Mouse (Mus musculus): ENCODE data around the gene Krba1. TPM values are rescaled to one million over a fixed set of nuclear protein-coding genes. Genes with fewer than 3 reads are reported as not detected.

The Krba1 gene
- polyA plus RNA-seq, 1 experiment, result 48.0 TPM

DNA sequence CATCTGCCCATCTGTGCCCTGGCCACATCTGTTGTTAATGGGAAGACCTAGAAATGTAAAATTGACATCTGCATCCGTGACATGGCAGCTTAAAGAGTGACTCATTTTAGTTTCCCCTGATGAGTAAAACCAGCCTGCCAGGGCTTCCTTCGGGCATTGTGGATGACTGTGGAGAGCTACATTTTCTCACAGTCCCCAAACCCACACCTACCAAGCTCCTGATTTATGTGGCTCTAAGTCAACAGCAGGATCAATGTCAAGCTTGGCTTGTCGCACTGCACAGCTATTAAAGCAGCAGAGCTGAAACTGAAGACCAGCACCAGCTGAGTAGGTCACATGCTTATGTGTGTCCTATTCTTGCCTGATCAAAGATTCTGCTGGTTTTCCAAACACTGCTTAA is 15.2 kb downstream of the Krba1 start:
- no peak for DNase-seq (ENCODE audit: low read depth)

DNA sequence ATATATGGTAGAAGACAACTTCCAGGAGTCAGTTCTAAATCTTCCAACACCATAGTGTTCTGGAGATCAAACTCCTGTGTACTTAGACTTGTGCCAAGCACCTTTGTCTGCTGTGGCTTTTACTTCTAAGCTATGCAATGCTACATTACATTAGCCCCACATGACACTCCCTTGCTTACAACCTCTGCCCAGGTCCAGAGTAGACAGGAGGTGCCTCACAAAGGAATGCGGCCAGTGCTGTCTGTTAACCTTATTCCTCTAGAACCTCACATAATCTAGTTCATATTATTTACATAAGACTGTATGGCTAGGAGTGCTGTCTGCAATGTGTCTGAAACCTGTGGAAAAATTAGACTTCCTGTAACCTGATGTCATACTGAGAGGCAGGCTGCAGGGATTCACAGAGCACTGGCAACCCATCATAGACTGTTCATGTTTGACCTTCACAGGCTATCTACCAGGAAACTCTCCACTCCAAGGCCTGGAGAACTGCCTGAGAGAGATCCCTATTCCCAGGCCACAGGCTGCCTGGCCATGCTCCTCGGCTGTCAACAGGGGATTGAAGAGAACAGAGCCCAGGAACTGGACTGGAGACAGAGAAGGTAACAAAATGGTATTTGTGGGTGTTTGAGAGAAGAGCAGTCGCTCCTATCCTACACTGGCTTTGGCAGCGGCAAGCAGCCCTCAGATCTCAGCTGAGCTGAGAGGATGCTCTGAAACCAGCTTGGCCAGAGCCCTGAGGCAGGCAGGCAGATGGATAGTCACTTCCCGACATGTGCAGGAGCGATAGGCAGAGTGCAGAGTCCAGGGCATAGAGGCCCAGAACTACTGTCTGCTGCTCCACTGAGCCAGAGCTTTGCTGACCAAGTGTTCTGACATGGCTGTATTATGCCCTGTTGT is 16.1 kb downstream of the Krba1 start:
- DNase-seq (ENCODE audit: low read depth), result no peak
- TF ChIP-seq POLR2A (IDR thresholded peaks at IDR 0.05; ENCODE audit: borderline replicate concordance, extremely low read depth, insufficient read depth, insufficient read length, poor library complexity, severe bottlenecking) (no peak), CTCF (IDR thresholded peaks at IDR 0.05; ENCODE audit: borderline replicate concordance, extremely low read depth, insufficient read depth, insufficient read length) (no peak)

More for the DNA sequence above, 15.2 kb downstream of the Krba1 start:
- TF ChIP-seq CTCF (IDR thresholded peaks at IDR 0.05; ENCODE audit: borderline replicate concordance, extremely low read depth, insufficient read depth, insufficient read length) (no peak), POLR2A (IDR thresholded peaks at IDR 0.05; ENCODE audit: borderline replicate concordance, extremely low read depth, insufficient read depth, insufficient read length, poor library complexity, severe bottlenecking) (no peak)

DNA sequence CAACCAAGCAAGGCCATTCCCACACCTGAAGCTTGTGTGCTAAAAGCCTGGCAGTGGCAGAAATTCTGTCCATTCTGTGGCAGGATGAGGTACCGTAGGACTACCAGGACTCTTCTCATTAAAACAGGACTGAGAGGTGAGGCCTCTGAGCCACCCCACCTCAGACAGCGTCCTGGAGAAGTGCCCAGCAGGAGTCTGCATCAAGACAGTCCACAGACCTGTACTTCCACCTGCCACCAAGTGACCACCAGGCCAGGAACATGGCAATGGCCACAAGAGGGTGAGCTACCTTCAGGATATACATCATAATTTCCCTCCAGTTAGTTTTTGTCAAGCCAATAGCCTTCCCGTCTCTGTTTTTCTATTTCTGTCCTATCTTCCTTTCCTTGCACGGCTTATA is 16.8 kb downstream of the Krba1 start:
- no peak for TF ChIP-seq POLR2A (IDR thresholded peaks at IDR 0.05; ENCODE audit: borderline replicate concordance, extremely low read depth, insufficient read depth, insufficient read length, poor library complexity, severe bottlenecking)
- 0 out of 2 replicates have a peak, but pooled peaks have one; percentile 3 for TF ChIP-seq CTCF (IDR thresholded peaks at IDR 0.05; ENCODE audit: borderline replicate concordance, extremely low read depth, insufficient read depth, insufficient read length)
- no peak for DNase-seq (ENCODE audit: low read depth)

DNA sequence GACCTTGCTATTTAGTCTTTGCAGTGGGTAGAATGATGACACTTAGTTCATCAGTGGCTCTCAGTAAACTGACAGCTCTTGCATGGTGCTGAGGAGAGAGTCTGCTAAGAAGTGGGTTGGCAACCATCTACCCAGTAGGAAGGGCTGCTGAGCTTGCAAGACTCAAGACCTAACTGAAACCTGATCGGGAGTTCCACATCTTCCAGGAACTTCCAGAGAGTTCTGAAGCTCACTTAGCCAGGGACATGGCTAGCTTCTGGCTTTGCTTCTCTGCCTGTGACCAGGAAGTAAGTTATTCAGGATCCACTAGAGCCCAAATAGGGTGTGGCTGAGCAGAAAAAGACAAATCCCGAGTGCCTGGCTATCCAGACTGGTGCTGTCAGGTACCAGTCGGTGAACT is 17.3 kb downstream of the Krba1 start:
- no peak for DNase-seq (ENCODE audit: low read depth)
- TF ChIP-seq POLR2A (IDR thresholded peaks at IDR 0.05; ENCODE audit: borderline replicate concordance, extremely low read depth, insufficient read depth, insufficient read length, poor library complexity, severe bottlenecking), result no peak
- no peak for TF ChIP-seq CTCF (IDR thresholded peaks at IDR 0.05; ENCODE audit: borderline replicate concordance, extremely low read depth, insufficient read depth, insufficient read length)

DNA sequence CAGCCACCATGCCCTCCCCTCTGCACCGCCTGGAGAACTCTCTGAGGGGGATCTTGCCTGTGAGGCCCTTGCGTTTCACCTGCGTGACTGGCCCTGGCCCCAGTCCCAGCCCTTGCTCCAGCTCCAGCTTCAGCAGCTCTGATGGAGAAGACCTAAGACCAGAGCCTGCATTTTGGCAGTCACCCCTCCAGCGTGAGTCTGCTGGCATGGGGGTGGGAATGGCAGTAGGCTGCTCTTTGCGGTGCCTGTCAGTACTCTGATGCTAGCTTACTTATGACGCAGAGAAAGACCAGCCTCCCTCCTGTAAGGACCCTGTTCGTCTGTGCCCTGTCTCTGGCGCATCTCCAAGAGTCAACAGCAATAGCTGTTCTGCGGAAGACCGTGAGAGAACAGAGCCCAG is 17.7 kb downstream of the Krba1 start:
- TF ChIP-seq POLR2A (IDR thresholded peaks at IDR 0.05; ENCODE audit: borderline replicate concordance, extremely low read depth, insufficient read depth, insufficient read length, poor library complexity, severe bottlenecking), result no peak
- TF ChIP-seq CTCF (IDR thresholded peaks at IDR 0.05; ENCODE audit: borderline replicate concordance, extremely low read depth, insufficient read depth, insufficient read length), result no peak
- DNase-seq (ENCODE audit: low read depth), result no peak

DNA sequence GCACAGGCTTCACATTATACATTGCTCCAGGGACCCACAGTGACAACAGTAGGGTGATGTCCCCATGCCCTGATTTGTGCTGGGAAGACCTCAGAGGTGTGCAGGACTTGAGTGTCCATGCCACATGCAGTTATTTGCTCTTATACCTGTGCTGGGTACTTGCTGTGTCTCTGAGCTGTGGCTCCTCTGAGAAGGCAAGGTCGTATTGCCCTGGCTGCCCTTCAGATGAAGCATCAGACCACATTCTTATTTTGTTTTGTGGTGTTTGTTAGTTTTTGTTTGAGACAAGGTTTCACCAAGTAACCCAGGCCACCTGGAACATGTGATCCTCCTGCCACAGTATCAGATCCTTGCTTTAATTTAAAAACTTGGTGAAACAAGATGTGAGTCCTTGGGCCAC is 19.5 kb downstream of the Krba1 start:
- TF ChIP-seq CTCF (IDR thresholded peaks at IDR 0.05; ENCODE audit: borderline replicate concordance, extremely low read depth, insufficient read depth, insufficient read length) (no peak), POLR2A (IDR thresholded peaks at IDR 0.05; ENCODE audit: borderline replicate concordance, extremely low read depth, insufficient read depth, insufficient read length, poor library complexity, severe bottlenecking) (no peak)
- DNase-seq (ENCODE audit: low read depth), result no peak

DNA sequence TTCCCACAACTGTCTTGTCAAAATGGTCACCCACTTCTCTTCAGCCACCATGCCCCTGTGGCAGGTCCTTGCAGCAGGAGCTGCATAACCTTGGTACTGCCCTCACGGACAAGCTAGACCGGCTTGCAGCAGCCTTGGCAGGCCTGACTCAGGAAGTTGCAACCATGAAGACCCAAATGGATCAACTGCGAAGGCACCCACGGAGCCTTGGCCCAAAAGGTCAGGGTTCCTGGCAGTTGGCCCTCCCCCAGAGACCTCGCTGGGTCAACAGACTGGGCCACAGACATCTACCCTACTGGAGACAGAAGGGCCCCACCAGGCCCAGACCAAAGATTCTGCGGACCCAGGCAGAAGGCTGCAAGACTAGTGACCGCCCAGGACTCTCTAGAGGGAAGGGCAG is 20.2 kb downstream of the Krba1 start:
- TF ChIP-seq POLR2A (IDR thresholded peaks at IDR 0.05; ENCODE audit: borderline replicate concordance, extremely low read depth, insufficient read depth, insufficient read length, poor library complexity, severe bottlenecking) (no peak), CTCF (IDR thresholded peaks at IDR 0.05; ENCODE audit: borderline replicate concordance, extremely low read depth, insufficient read depth, insufficient read length) (no peak)
- DNase-seq (ENCODE audit: low read depth), result no peak

DNA sequence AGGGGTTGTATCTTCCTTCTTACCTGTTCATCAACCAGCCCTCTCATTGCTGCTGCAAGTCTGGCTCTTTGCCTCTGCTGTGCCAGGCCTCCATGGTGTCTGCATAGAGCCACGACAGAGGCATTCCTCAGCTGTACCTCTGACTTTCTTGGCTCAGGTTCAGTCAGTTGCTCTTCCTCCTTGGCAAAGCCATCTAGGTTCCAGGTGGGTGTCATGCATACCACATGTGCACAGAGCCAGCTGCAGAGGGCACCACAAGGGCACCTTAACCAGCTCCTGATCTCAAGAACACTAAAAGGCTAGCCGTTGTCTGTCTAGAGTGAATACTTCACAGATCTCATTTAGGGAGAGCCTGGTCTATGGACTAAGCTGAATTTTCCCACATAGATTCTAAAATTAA is 21.1 kb downstream of the Krba1 start:
- no peak for TF ChIP-seq POLR2A (IDR thresholded peaks at IDR 0.05; ENCODE audit: borderline replicate concordance, extremely low read depth, insufficient read depth, insufficient read length, poor library complexity, severe bottlenecking)
- TF ChIP-seq CTCF (IDR thresholded peaks at IDR 0.05; ENCODE audit: borderline replicate concordance, extremely low read depth, insufficient read depth, insufficient read length), result no peak
- DNase-seq (ENCODE audit: low read depth), result no peak

DNA sequence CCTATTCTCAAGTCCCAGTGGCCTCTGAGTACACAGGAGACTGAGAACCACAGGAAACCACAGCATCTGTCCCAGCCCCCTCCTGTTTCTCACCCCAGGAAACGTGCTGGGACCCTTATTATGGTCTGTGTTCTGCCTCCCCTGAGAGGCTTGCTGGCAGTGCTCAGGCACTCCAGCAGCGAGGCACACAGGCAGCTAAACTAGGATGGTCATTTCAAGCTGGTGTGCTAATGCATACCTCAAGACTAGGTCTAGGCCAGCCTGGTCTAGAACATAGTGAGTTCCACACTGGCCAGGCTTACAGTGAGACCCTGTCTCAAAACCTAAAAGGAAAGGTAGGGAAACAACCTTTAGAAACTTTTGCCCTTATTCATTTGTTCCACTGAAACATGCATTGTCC is 25.3 kb downstream of the Krba1 start:
- TF ChIP-seq CTCF (IDR thresholded peaks at IDR 0.05; ENCODE audit: borderline replicate concordance, extremely low read depth, insufficient read depth, insufficient read length) (no peak), POLR2A (IDR thresholded peaks at IDR 0.05; ENCODE audit: borderline replicate concordance, extremely low read depth, insufficient read depth, insufficient read length, poor library complexity, severe bottlenecking) (no peak)
- DNase-seq (ENCODE audit: low read depth), result no peak

DNA sequence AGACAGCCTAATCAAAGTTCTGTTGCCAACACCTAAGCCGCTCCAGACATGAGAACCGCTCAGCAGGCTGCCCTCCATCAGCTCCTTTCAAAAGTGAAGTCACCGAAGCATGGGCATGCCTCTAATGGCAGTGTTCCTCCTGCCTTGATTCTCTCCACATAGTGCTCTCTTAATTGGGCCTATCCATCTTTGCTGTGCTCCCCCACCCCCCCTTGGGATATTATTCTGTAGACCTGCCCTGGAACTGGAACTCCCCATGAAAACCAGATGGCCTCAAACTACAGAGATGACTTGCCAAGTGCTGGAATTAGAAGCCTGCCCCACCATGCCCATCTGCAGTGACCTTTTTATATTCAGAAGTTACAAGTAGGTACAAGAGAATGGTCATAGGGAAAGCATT is 27.9 kb downstream of the Krba1 start:
- TF ChIP-seq POLR2A (IDR thresholded peaks at IDR 0.05; ENCODE audit: borderline replicate concordance, extremely low read depth, insufficient read depth, insufficient read length, poor library complexity, severe bottlenecking) (no peak), CTCF (IDR thresholded peaks at IDR 0.05; ENCODE audit: borderline replicate concordance, extremely low read depth, insufficient read depth, insufficient read length) (no peak)
- no peak for DNase-seq (ENCODE audit: low read depth)

DNA sequence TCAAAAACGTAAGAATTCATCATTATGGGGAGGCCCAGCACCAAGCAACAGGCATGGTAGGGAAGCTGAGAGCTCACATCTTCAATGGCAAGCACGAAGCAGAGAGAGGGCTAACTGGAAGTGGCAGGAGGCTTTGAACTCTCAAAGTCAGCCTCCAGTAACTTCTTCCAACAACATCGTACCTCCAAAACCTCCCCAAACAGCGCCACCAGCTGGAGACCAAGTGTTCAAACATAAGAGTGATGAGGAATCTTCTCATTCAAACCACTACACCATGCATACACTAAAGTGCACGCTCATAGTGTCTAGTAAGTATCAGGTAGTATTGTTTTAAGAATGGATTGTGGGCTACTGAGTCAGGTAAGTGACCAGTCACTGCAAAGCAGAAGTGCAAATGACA is 28.7 kb downstream of the Krba1 start:
- DNase-seq (ENCODE audit: low read depth), result no peak
- no peak for TF ChIP-seq POLR2A (IDR thresholded peaks at IDR 0.05; ENCODE audit: borderline replicate concordance, extremely low read depth, insufficient read depth, insufficient read length, poor library complexity, severe bottlenecking)

DNA sequence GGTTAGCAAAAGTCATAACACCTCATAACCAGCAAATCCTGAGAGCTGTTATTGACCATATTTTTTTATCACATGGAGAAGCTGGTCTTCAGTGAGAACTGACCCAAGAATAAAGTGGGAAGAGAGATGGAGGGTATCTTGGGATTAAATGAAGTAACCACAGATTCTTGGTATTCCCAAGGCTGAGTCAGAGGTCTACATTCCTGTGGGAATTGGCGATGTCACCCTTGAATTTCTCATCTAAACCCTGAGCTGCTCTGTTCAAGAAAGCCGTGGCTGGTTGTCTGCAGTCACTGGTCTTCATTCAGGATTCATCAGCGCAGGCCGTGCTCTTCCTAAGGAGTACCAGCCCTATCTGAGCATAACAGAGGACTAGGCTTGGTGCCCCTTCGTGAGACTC is 31.6 kb downstream of the Krba1 start:
- no peak for TF ChIP-seq CTCF (IDR thresholded peaks at IDR 0.05; ENCODE audit: borderline replicate concordance, extremely low read depth, insufficient read depth, insufficient read length)
- TF ChIP-seq POLR2A (IDR thresholded peaks at IDR 0.05; ENCODE audit: borderline replicate concordance, extremely low read depth, insufficient read depth, insufficient read length, poor library complexity, severe bottlenecking), result no peak
- DNase-seq (ENCODE audit: low read depth), result no peak
